Mouse (Mus musculus): ENCODE results near the gene Morf4l1. TPM values are rescaled to one million over a fixed set of nuclear protein-coding genes. Genes with fewer than 3 reads are reported as not detected.
"Not testable (repeated sequence)": the region's sequence is repeated elsewhere in the genome, so short reads cannot be mapped to it uniquely, and the experiment has no call there.

Gene Morf4l1
- polyA plus RNA-seq, 1 experiment from 2014 or later, result 475 TPM

- 88% methylated on average over 7 of the region's 7 CpGs for WGBS
- H3K27ac ChIP-seq, result no peak overlapping the region
- H3K9me3 ChIP-seq, result no peaks in the 10 kb centered on the region
- DNase-seq (ENCODE audit: low spot score), result no peak
- H3K4me3 ChIP-seq, result no peak overlapping the region
- H3K27me3 ChIP-seq (ENCODE audit: insufficient read depth, poor library complexity, severe bottlenecking), result no peaks in the 10 kb centered on the region
- no peaks in the 10 kb centered on the region for H3K36me3 ChIP-seq
- no peaks in the 10 kb centered on the region for H3K4me1 ChIP-seq
These were observed 69.4 kb downstream of the Morf4l1 start for GRCm38 (mm10) chr9:90045191-90045590.

- WGBS, result 90% methylated on average over 8 of the region's 8 CpGs
- H3K27ac ChIP-seq; H3K27me3 ChIP-seq (ENCODE audit: insufficient read depth, poor library complexity, severe bottlenecking); DNase-seq (ENCODE audit: low spot score); H3K36me3 ChIP-seq; H3K4me3 ChIP-seq; H3K4me1 ChIP-seq; H3K9me3 ChIP-seq: not testable (repeated sequence)
These were observed 71.7 kb downstream of the Morf4l1 start for GRCm38 (mm10) chr9:90042906-90043305.

Other genes with a start within 250 kb of the Morf4l1 start
- gene Rasgrf1, start 204.9 kb downstream of the Morf4l1 start, polyA plus RNA-seq (2016; fragmentation: Nextera tagmentation; extraction: Ambion mirVana), result 0.13 and 0.22 TPM in 2 replicates
- 19.3 and 26.4 TPM in 2 replicates for gene Ctsh, start 60.6 kb downstream of the Morf4l1 start, polyA plus RNA-seq (2016; fragmentation: Nextera tagmentation; extraction: Ambion mirVana)
- gene Adamts7, start 48.3 kb upstream of the Morf4l1 start, polyA plus RNA-seq (2016; fragmentation: Nextera tagmentation; extraction: Ambion mirVana), result 5.6 and 7.0 TPM in 2 replicates
- gene Tbc1d2b, start 156.0 kb upstream of the Morf4l1 start, polyA plus RNA-seq (2016; fragmentation: Nextera tagmentation; extraction: Ambion mirVana), result 7.2 and 8.0 TPM in 2 replicates

All from heart, embryonic 10.5 days (tissue).